Mouse (Mus musculus): Measurements from ENCODE around the gene Lrrc39. TPM values are rescaled to one million over a fixed set of nuclear protein-coding genes. Genes with fewer than 3 reads are reported as not detected.

Gene Lrrc39
- polyA plus RNA-seq, 1 experiment, result 2.4 TPM

DNA sequence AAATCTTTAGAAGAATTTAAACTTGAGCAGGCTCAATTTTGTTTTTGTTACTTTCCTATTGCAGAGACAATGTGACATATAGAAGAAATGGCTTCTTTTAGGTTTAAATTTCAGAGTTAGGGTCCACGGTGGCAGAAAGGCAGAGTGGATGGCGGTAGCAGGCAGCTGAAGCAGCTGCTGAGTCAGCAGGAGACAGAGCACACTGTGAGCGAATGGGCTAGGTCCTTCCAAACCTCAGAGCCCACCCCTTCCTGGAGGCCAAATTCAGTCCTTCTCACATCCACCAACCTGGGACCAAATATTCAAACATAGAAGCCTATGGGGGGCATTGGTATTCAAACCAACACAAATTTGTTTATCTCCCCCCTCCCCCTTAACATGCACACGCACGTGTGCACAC is 39.0 kb downstream of the Lrrc39 start:
- Histone ChIP-seq H3K27me3 (ENCODE audit: control insufficient read depth, insufficient read depth, insufficient read length) (no peaks in the 10 kb centered on the region), H3ac (ENCODE audit: control insufficient read depth, insufficient read length) (no peak overlapping the region), H3K4me3 (no peak overlapping the region), H3K36me3 (ENCODE audit: control insufficient read depth, insufficient read depth) (no peaks in the 10 kb centered on the region), H3K4me2 (ENCODE audit: low read depth) (no peak overlapping the region), H3K79me2 (ENCODE audit: control insufficient read depth, insufficient read depth) (peaks cover 9% of the 10 kb centered on the region)
- no peak for TF ChIP-seq MYOG (IDR thresholded peaks at IDR 0.05; ENCODE audit: control insufficient read depth in 1 of 3, insufficient read depth in 1 of 3, insufficient read length in 2 of 3, low read depth in 2 of 3)
- no peak for TF ChIP-seq POLR2AphosphoS2 (IDR thresholded peaks at IDR 0.05; ENCODE audit: insufficient read length, low read depth)
- TF ChIP-seq CEBPB (IDR thresholded peaks at IDR 0.05; ENCODE audit: insufficient read depth, poor library complexity, severe bottlenecking), result no peak
- TF ChIP-seq TCF3 (IDR thresholded peaks at IDR 0.05; ENCODE audit: insufficient read length, low read depth), result no peak
- no peak for TF ChIP-seq POLR2A (IDR thresholded peaks at IDR 0.05; ENCODE audit: insufficient read length, low read depth)
- no peak for TF ChIP-seq SRF (IDR thresholded peaks at IDR 0.05; ENCODE audit: control insufficient read depth, insufficient read length, low read depth)
- no peak for TF ChIP-seq USF1 (IDR thresholded peaks at IDR 0.05; ENCODE audit: low read depth)
- TF ChIP-seq MYOD1 (IDR thresholded peaks at IDR 0.05; ENCODE audit: control insufficient read depth in 1 of 3, insufficient read length in 2 of 3, low read depth in 2 of 3), result no peak
- TF ChIP-seq TCF12 (IDR thresholded peaks at IDR 0.05; ENCODE audit: insufficient read depth, poor library complexity, severe bottlenecking), result no peak
- TF ChIP-seq REST (IDR thresholded peaks at IDR 0.05; ENCODE audit: insufficient read depth, insufficient read length), result no peak
- TF ChIP-seq MAX (IDR thresholded peaks at IDR 0.05; ENCODE audit: low read depth), result no peak
- no peak for TF ChIP-seq E2F4 (IDR thresholded peaks at IDR 0.05; ENCODE audit: insufficient read depth)

DNA sequence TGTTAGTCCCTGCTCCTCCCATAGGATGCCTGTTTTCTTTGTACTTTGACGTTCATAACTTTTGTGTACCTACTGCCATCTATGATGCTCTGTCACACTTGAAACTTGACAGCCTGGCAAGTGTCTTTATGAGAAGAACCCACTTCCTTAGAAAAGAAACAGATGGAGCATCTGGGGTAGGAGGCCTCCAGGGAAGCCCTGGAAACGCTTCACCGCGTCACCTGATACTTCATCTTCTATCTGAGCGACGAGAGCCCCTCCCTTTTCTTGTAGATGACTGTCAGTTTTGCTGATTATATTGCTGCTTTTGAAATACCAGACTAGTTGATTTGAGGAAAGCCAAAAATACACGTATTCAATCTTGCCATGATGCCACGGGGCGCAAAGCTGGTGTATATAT is 41.8 kb downstream of the Lrrc39 start:
- Histone ChIP-seq H3K4me3 (no peak overlapping the region), H3K79me2 (ENCODE audit: control insufficient read depth, insufficient read depth) (no peaks in the 10 kb centered on the region), H3K27me3 (ENCODE audit: control insufficient read depth, insufficient read depth, insufficient read length) (no peaks in the 10 kb centered on the region), H3K4me2 (ENCODE audit: low read depth) (no peak overlapping the region), H3K36me3 (ENCODE audit: control insufficient read depth, insufficient read depth) (peaks cover 5% of the 10 kb centered on the region), H3ac (ENCODE audit: control insufficient read depth, insufficient read length) (no peak overlapping the region)
- no peak for TF ChIP-seq CEBPB (IDR thresholded peaks at IDR 0.05; ENCODE audit: insufficient read depth, poor library complexity, severe bottlenecking)
- TF ChIP-seq POLR2A (IDR thresholded peaks at IDR 0.05; ENCODE audit: insufficient read length, low read depth), result no peak

DNA sequence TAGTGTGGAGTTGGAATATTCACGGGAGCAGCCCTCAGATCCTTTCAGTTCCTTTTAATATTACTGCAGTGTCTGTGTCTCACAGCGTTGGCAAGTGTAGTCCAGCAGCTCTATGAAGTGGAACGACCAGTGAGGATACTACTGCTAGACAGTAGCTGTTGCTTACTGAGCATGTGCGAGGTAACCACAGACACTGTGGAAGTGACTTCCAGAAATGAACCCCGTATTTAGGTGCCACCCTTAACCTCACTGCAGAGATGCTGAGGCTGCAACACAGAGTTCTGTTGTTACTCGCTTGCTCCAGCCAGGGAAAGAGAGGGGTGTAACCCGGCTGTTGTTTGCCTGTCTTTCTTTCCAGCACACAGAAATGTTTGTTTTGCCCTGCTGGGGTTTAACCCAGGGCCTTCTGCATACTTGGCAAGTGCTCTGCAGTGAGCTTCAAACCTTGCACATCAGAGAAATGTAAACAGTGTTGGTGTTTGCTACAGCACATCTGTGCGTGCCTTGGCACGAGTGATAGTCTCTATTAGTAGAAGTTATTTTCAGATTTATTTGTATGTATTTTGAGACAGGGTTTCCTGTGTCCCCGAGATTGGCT is 51.6 kb downstream of the Lrrc39 start, which contains the start of gene Trmt13:
Gene Trmt13 (minus strand): TSS at position 293 of the 598 bp plus-strand sequence.
- Histone ChIP-seq H3K4me3 (no peak within 1 kb of the TSS), H3K79me2 (ENCODE audit: control insufficient read depth, insufficient read depth) (no peaks in the 10 kb centered on the region)

DNA sequence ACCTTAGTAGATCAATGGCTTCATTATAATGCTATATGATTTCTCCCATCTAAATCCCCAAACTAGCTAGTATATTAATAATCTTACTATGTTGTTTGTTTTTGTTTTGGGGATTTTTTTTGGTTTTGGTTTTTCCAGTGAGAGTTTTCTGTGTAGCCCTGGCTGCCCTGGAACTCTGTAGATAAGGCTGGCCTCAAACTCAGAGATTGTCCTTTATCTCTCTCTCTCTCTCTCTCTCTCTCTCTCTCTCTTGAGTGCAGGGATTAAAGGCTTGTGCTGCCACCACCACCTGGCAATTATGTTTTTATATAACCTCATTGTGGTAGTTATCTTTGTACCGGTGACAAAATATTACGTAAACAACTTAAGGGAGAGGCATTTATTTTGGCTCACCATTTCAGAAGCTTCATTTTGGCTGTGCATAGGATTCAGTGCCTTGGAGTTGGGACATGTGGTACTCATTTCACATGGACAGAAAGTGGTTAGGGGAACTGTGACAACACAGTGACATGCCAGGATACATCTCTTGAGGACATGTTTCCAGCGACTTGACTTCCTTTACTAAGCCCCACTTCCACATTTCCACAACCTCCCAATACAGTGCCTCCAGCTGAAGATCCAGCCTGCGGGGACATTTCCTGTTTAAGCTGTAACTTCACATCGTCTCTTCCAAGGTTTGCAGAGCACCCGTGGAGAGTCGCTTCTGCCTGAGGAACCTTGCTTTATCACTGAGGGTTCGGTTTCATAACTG is 52.7 kb downstream of the Lrrc39 start:
- H3ac ChIP-seq (ENCODE audit: control insufficient read depth, insufficient read length), result no peak overlapping the region
- H3K4me3 ChIP-seq, result no peak overlapping the region
- no peak for TF ChIP-seq TCF12 (IDR thresholded peaks at IDR 0.05; ENCODE audit: insufficient read depth, poor library complexity, severe bottlenecking)
- TF ChIP-seq E2F4 (IDR thresholded peaks at IDR 0.05; ENCODE audit: insufficient read depth), result no peak
- TF ChIP-seq MAX (IDR thresholded peaks at IDR 0.05; ENCODE audit: low read depth), result no peak
- TF ChIP-seq POLR2A (IDR thresholded peaks at IDR 0.05; ENCODE audit: insufficient read length, low read depth), result no peak
- TF ChIP-seq MYOG (IDR thresholded peaks at IDR 0.05; ENCODE audit: control insufficient read depth in 1 of 3, insufficient read depth in 1 of 3, insufficient read length in 2 of 3, low read depth in 2 of 3), result no peak
- TF ChIP-seq MYOD1 (IDR thresholded peaks at IDR 0.05; ENCODE audit: control insufficient read depth in 1 of 3, insufficient read length in 2 of 3, low read depth in 2 of 3), result no peak
- H3K36me3 ChIP-seq (ENCODE audit: control insufficient read depth, insufficient read depth), result no peaks in the 10 kb centered on the region
- no peak overlapping the region for H3K4me2 ChIP-seq (ENCODE audit: low read depth)
- H3K27me3 ChIP-seq (ENCODE audit: control insufficient read depth, insufficient read depth, insufficient read length), result no peaks in the 10 kb centered on the region
- no peaks in the 10 kb centered on the region for H3K79me2 ChIP-seq (ENCODE audit: control insufficient read depth, insufficient read depth)

More for the DNA sequence above, 51.6 kb downstream of the Lrrc39 start, which contains the start of gene Trmt13:
- no peaks in the 10 kb centered on the region for H3K27me3 ChIP-seq (ENCODE audit: control insufficient read depth, insufficient read depth, insufficient read length)
- TF ChIP-seq POLR2AphosphoS2 (IDR thresholded peaks at IDR 0.05; ENCODE audit: insufficient read length, low read depth) (no peak), POLR2A (IDR thresholded peaks at IDR 0.05; ENCODE audit: insufficient read length, low read depth) (no peak), MYOG (IDR thresholded peaks at IDR 0.05; ENCODE audit: control insufficient read depth in 1 of 3, insufficient read depth in 1 of 3, insufficient read length in 2 of 3, low read depth in 2 of 3) (no peak), MAX (IDR thresholded peaks at IDR 0.05; ENCODE audit: low read depth) (no peak)
- H3K36me3 ChIP-seq (ENCODE audit: control insufficient read depth, insufficient read depth), result no peaks in the 10 kb centered on the region
- H3ac ChIP-seq (ENCODE audit: control insufficient read depth, insufficient read length), result no peak within 1 kb of the TSS
- H3K4me2 ChIP-seq (ENCODE audit: low read depth), result no peak within 1 kb of the TSS

DNA sequence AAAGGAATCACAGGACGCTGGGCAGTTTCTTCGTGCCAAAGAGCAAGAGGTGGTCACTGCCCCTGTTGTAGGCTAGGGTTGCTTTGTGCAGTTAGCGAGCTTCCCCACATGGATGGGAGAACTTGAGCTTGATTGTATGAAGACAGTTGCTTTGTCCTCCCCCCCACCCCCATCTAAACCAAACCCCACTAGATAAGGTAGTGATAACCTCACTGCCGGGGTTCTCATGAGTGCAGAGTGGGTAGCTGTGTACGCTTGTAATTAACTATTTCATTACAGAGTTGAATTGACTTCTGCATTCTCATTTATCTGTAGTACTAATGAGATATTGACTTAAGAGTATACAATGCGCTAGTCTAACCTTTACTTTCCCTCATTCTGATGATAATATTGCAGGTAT is 56.1 kb downstream of the Lrrc39 start:
- H3K27me3 ChIP-seq (ENCODE audit: control insufficient read depth, insufficient read depth, insufficient read length), result no peaks in the 10 kb centered on the region
- no peak for TF ChIP-seq CEBPB (IDR thresholded peaks at IDR 0.05; ENCODE audit: insufficient read depth, poor library complexity, severe bottlenecking)
- TF ChIP-seq MYOD1 (IDR thresholded peaks at IDR 0.05; ENCODE audit: control insufficient read depth in 1 of 3, insufficient read length in 2 of 3, low read depth in 2 of 3), result no peak
- no peak for TF ChIP-seq POLR2AphosphoS2 (IDR thresholded peaks at IDR 0.05; ENCODE audit: insufficient read length, low read depth)
- no peak for TF ChIP-seq MAX (IDR thresholded peaks at IDR 0.05; ENCODE audit: low read depth)
- no peak for TF ChIP-seq POLR2A (IDR thresholded peaks at IDR 0.05; ENCODE audit: insufficient read length, low read depth)
- TF ChIP-seq TCF3 (IDR thresholded peaks at IDR 0.05; ENCODE audit: insufficient read length, low read depth), result no peak
- TF ChIP-seq TCF12 (IDR thresholded peaks at IDR 0.05; ENCODE audit: insufficient read depth, poor library complexity, severe bottlenecking), result no peak
- TF ChIP-seq SRF (IDR thresholded peaks at IDR 0.05; ENCODE audit: control insufficient read depth, insufficient read length, low read depth), result no peak
- no peak for TF ChIP-seq REST (IDR thresholded peaks at IDR 0.05; ENCODE audit: insufficient read depth, insufficient read length)
- no peak for TF ChIP-seq MYOG (IDR thresholded peaks at IDR 0.05; ENCODE audit: control insufficient read depth in 1 of 3, insufficient read depth in 1 of 3, insufficient read length in 2 of 3, low read depth in 2 of 3)
- TF ChIP-seq E2F4 (IDR thresholded peaks at IDR 0.05; ENCODE audit: insufficient read depth), result no peak
- TF ChIP-seq USF1 (IDR thresholded peaks at IDR 0.05; ENCODE audit: low read depth), result no peak
- H3K4me3 ChIP-seq, result no peak overlapping the region
- H3ac ChIP-seq (ENCODE audit: control insufficient read depth, insufficient read length), result no peak overlapping the region
- H3K4me2 ChIP-seq (ENCODE audit: low read depth), result no peak overlapping the region
- H3K79me2 ChIP-seq (ENCODE audit: control insufficient read depth, insufficient read depth), result no peaks in the 10 kb centered on the region
- no peaks in the 10 kb centered on the region for H3K36me3 ChIP-seq (ENCODE audit: control insufficient read depth, insufficient read depth)

All from myocyte (in vitro differentiated cells).